Mouse (Mus musculus) liver, embryonic 14.5 days (tissue): Measurements from ENCODE around the gene Ciao2b. TPM values are rescaled to one million over a fixed set of nuclear protein-coding genes. Genes with fewer than 3 reads are reported as not detected.

Source experiments
- ATAC-seq: fragments of 200-750 bp; cut with Nextera tagmentation; 2 replicates; pipeline ENCODE4 v1.8.0; 2017; ENCODE audit warnings: moderate number of reproducible peaks, mild to moderate bottlenecking, moderate library complexity; ENCODE audit not compliant: insufficient read depth
- DNase-seq, 3 experiments: peaks; one replicate each; pipeline ENCODE4 v3.0.0-alpha.2; 2012 to 2013; ENCODE audit warnings: low read depth in 3 of 3, low spot score in 3 of 3
- H3K27ac ChIP-seq: fragments of 300-500 bp; sonication (generic); 2 replicates; pipeline ENCODE4 v1.5.1; 2014; ENCODE audit warnings: moderate library complexity, mild to moderate bottlenecking, control low read depth, inconsistent platforms
- H3K27me3 ChIP-seq: fragments of 300-500 bp; sonication (generic); 2 replicates; pipeline ENCODE4 v1.6.1; 2014; ENCODE audit warnings: mild to moderate bottlenecking, low read length, moderate library complexity; ENCODE audit not compliant: control insufficient read depth, insufficient read depth
- H3K36me3 ChIP-seq: fragments of 300-500 bp; sonication (generic); replicated peaks from 2 replicates; pipeline ENCODE4 v1.6.1; 2014; ENCODE audit warnings: low read depth; ENCODE audit not compliant: control insufficient read depth, insufficient read depth
- H3K4me1 ChIP-seq, 2 experiments: fragments of 200-500 bp in 1 of 2; fragments of 300-500 bp in 1 of 2; sonication (generic) in 1 of 2; replicated peaks; 2 replicates each; pipeline ENCODE4 v1.6.1; 2012 to 2014; ENCODE audit warnings: antibody characterized with exemption in 1 of 2, inconsistent platforms in 1 of 2, low read length in 1 of 2; ENCODE audit not compliant: control insufficient read depth in 2 of 2, insufficient read depth in 2 of 2
- H3K4me2 ChIP-seq: fragments of 300-500 bp; sonication (generic); 2 replicates; pipeline ENCODE4 v1.6.1; 2014; ENCODE audit warnings: low read depth, mild to moderate bottlenecking, control low read depth, moderate library complexity
- H3K4me3 ChIP-seq, 2 experiments: fragments of 200-500 bp in 1 of 2; fragments of 300-500 bp in 1 of 2; sonication (generic) in 1 of 2; 2 replicates each; pipeline ENCODE4 v1.5.1; 2012 to 2014; ENCODE audit warnings: low read depth in 2 of 2, low read length in 2 of 2, mild to moderate bottlenecking in 2 of 2, control low read depth in 1 of 2, inconsistent platforms in 1 of 2, moderate library complexity in 1 of 2; ENCODE audit not compliant: insufficient read depth in 1 of 2
- H3K9ac ChIP-seq: fragments of 300-500 bp; sonication (generic); replicated peaks from 2 replicates; pipeline ENCODE4 v1.6.1; 2014; ENCODE audit warnings: mild to moderate bottlenecking, control low read depth, moderate library complexity
- H3K9me3 ChIP-seq: fragments of 300-500 bp; sonication (generic); 2 replicates; pipeline ENCODE4 v1.6.1; 2016; ENCODE audit warnings: low read length, mixed read lengths; ENCODE audit not compliant: control insufficient read depth
- CTCF ChIP-seq: IDR thresholded peaks from 2 replicates; pipeline ENCODE4 v1.5.1; 2016; ENCODE audit warnings: antibody characterized with exemption, low read depth, control low read depth
- EP300 ChIP-seq: IDR thresholded peaks from 2 replicates; pipeline ENCODE4 v1.6.1; 2016; ENCODE audit warnings: antibody characterized with exemption, low read depth
- WGBS: fragments of 180-500 bp; shearing (Covaris S2); extraction: QIAGEN DNeasy Blood & Tissue Kit; methylation state at CpG from one replicate; pipeline ENCODE4 v1.1.7; 2014; ENCODE audit not compliant: insufficient replicate concordance; 5-methylcytosine and 5-hydroxymethylcytosine counted together
- polyA plus RNA-seq, 2 experiments: library from polyadenylated mRNA; depleted of rRNA in 1 of 2; stranded (reverse) in 1 of 2; unstranded in 1 of 2; fragments of >200 nt; fragmentation: Nextera tagmentation in 1 of 2; extraction: Ambion mirVana in 1 of 2; gene quantifications; 2 replicates each; pipeline versions ENCODE4 v1.2.1 to v1.2.3; 2012 to 2014

Gene Ciao2b
- polyA plus RNA-seq, 2 experiments = 33.2 to 50.3 TPM

GRCm38 (mm10) chr8:104593536-104594325 is 48.0 kb downstream of the Ciao2b start:
- Histone ChIP-seq H3K4me3 (no peak overlapping the region), H3K4me1 (peaks cover 12 to 19% of the 10 kb centered on the region in 2 experiments), H3K36me3 (peaks cover 2% of the 10 kb centered on the region; the same call in 1 of the 2 replicates), H3K4me2 (no peak overlapping the region), H3K9ac (no peak overlapping the region), H3K27ac (no peak overlapping the region), H3K27me3 (no peaks in the 10 kb centered on the region), H3K9me3 (no peaks in the 10 kb centered on the region)
- DNase-seq = no peak
- WGBS = 87% methylated on average over 31 of the region's 31 CpGs
- TF ChIP-seq EP300 = no peak
- no peak for TF ChIP-seq CTCF
- no peak for ATAC-seq

- Histone ChIP-seq H3K27me3 (no peaks in the 10 kb centered on the region), H3K36me3 (peaks cover 2% of the 10 kb centered on the region; the same call in 1 of the 2 replicates), H3K4me2 (peak overlapping the region; percentile 93), H3K4me3 (peak overlapping the region in 1 of 2 experiments; percentile 77; a peak in 1 of 4 replicates), H3K9ac (no peak overlapping the region), H3K9me3 (no peaks in the 10 kb centered on the region), H3K27ac (no peak overlapping the region), H3K4me1 (peaks cover 12 to 19% of the 10 kb centered on the region in 2 experiments)
- TF ChIP-seq EP300 (no peak), CTCF (no peak)
- ATAC-seq (no peak), DNase-seq (no peak)
- WGBS = 63% methylated on average over 6 of the region's 6 CpGs
Observed at GRCm38 (mm10) chr8:104592566-104592965, 49.2 kb downstream of the Ciao2b start.

GRCm38 (mm10) chr8:104591856-104592255 is 49.9 kb downstream of the Ciao2b start:
- Histone ChIP-seq H3K27me3 (no peaks in the 10 kb centered on the region), H3K27ac (peak overlapping the region; percentile 50), H3K9ac (peak overlapping the region; percentile 70), H3K4me3 (peak overlapping the region; percentile 60 to 77), H3K9me3 (no peaks in the 10 kb centered on the region), H3K36me3 (peaks cover 2% of the 10 kb centered on the region; the same call in 1 of the 2 replicates), H3K4me2 (peak overlapping the region; percentile 93), H3K4me1 (peaks cover 12 to 19% of the 10 kb centered on the region in 2 experiments)
- no peak for DNase-seq
- 4% methylated on average over 9 of the region's 9 CpGs for WGBS
- TF ChIP-seq CTCF (no peak), EP300 (no peak)
- ATAC-seq = no peak

- ATAC-seq (peak; percentile 98), DNase-seq (peak; percentile 87 to 90 (median 90))
- Histone ChIP-seq H3K4me3 (peak within 1 kb of the TSS; percentile 60 to 77), H3K4me1 (peaks cover 12 to 17% of the 10 kb centered on the region in 2 experiments), H3K36me3 (peaks cover 2% of the 10 kb centered on the region; the same call in 1 of the 2 replicates), H3K9ac (peak within 1 kb of the TSS; percentile 70), H3K4me2 (peak within 1 kb of the TSS; percentile 93), H3K27ac (peak within 1 kb of the TSS; percentile 50), H3K9me3 (no peaks in the 10 kb centered on the region), H3K27me3 (no peaks in the 10 kb centered on the region)
- TF ChIP-seq CTCF = no peak
- TF ChIP-seq EP300 = no peak; the same call in 1 of the 2 replicates
- under 1% methylated on average over 44 of the region's 44 CpGs for WGBS
Observed at GRCm38 (mm10) chr8:104591133-104591834, 50.5 kb downstream of the Ciao2b start, which contains the start of gene Pdp2. Gene Pdp2 (plus strand): TSS chr8:104591451.

- Histone ChIP-seq H3K36me3 (peaks cover 2% of the 10 kb centered on the region; the same call in 1 of the 2 replicates), H3K4me2 (no peak overlapping the region), H3K27me3 (no peaks in the 10 kb centered on the region), H3K4me3 (no peak overlapping the region), H3K9ac (no peak overlapping the region), H3K4me1 (peaks cover 12 to 14% of the 10 kb centered on the region in 2 experiments), H3K27ac (no peak overlapping the region), H3K9me3 (no peaks in the 10 kb centered on the region)
- no peak for TF ChIP-seq CTCF
- DNase-seq (no peak), ATAC-seq (no peak)
- 60% methylated on average over 3 of the region's 3 CpGs for WGBS
Observed at GRCm38 (mm10) chr8:104590284-104590683, 51.5 kb downstream of the Ciao2b start.

Other genes with a start within 250 kb of the Ciao2b start
- 1.7 TPM in 2 replicates for gene Cmtm4, start 246.2 kb downstream of the Ciao2b start, polyA plus RNA-seq (2012; rRNA removed)
- 0.44 and 0.54 TPM in 2 replicates for gene Cmtm4, start 246.2 kb downstream of the Ciao2b start, polyA plus RNA-seq (2014; fragmentation: Nextera tagmentation; extraction: Ambion mirVana)
- gene Dync1li2, start 198.9 kb downstream of the Ciao2b start, polyA plus RNA-seq (2012; rRNA removed) = 5.8 and 9.4 TPM in 2 replicates
- gene Dync1li2, start 198.9 kb downstream of the Ciao2b start, polyA plus RNA-seq (2014; fragmentation: Nextera tagmentation; extraction: Ambion mirVana) = 8.2 and 9.8 TPM in 2 replicates
- gene Terb1, start 132.1 kb downstream of the Ciao2b start, polyA plus RNA-seq (2012; rRNA removed) = not detected in 2 replicates
- gene Terb1, start 132.1 kb downstream of the Ciao2b start, polyA plus RNA-seq (2014; fragmentation: Nextera tagmentation; extraction: Ambion mirVana) = not detected in 2 replicates
- 12.4 and 23.4 TPM in 2 replicates for gene Nae1, start 107.3 kb downstream of the Ciao2b start, polyA plus RNA-seq (2012; rRNA removed)
- 36.4 and 37.5 TPM in 2 replicates for gene Nae1, start 107.3 kb downstream of the Ciao2b start, polyA plus RNA-seq (2014; fragmentation: Nextera tagmentation; extraction: Ambion mirVana)
- 2.5 and 5.0 TPM in 2 replicates for gene Car7, start 107.3 kb downstream of the Ciao2b start, polyA plus RNA-seq (2012; rRNA removed)
- gene Car7, start 107.3 kb downstream of the Ciao2b start, polyA plus RNA-seq (2014; fragmentation: Nextera tagmentation; extraction: Ambion mirVana) = 5.0 and 11.2 TPM in 2 replicates
- gene Pdp2, start 50.5 kb downstream of the Ciao2b start, polyA plus RNA-seq (2012; rRNA removed) = 1.4 and 1.5 TPM in 2 replicates
- gene Pdp2, start 50.5 kb downstream of the Ciao2b start, polyA plus RNA-seq (2014; fragmentation: Nextera tagmentation; extraction: Ambion mirVana) = 2.4 and 2.6 TPM in 2 replicates
- 0.01 and 0.02 TPM in 2 replicates for gene Cdh16, start 17.6 kb downstream of the Ciao2b start, polyA plus RNA-seq (2012; rRNA removed)
- gene Cdh16, start 17.6 kb downstream of the Ciao2b start, polyA plus RNA-seq (2014; fragmentation: Nextera tagmentation; extraction: Ambion mirVana) = not detected in 2 replicates
- 0.21 and 0.25 TPM in 2 replicates for gene Rrad, start 10.6 kb downstream of the Ciao2b start, polyA plus RNA-seq (2012; rRNA removed)
- 0.10 and 0.54 TPM in 2 replicates for gene Rrad, start 10.6 kb downstream of the Ciao2b start, polyA plus RNA-seq (2014; fragmentation: Nextera tagmentation; extraction: Ambion mirVana)
- gene Ces2a, start 92.0 kb upstream of the Ciao2b start, polyA plus RNA-seq (2012; rRNA removed) = 10.6 and 11.3 TPM in 2 replicates
- gene Ces2a, start 92.0 kb upstream of the Ciao2b start, polyA plus RNA-seq (2014; fragmentation: Nextera tagmentation; extraction: Ambion mirVana) = 9.9 and 12.1 TPM in 2 replicates
- gene Ces2b, start 189.6 kb upstream of the Ciao2b start, polyA plus RNA-seq (2012; rRNA removed) = 0.10 and 0.16 TPM in 2 replicates
- 0.23 and 0.27 TPM in 2 replicates for gene Ces2b, start 189.6 kb upstream of the Ciao2b start, polyA plus RNA-seq (2014; fragmentation: Nextera tagmentation; extraction: Ambion mirVana)
- 0.11 and 0.18 TPM in 2 replicates for gene Ces2c, start 205.1 kb upstream of the Ciao2b start, polyA plus RNA-seq (2012; rRNA removed)
- 0.06 TPM in 1 of 2 replicates, not detected in the other for gene Ces2c, start 205.1 kb upstream of the Ciao2b start, polyA plus RNA-seq (2014; fragmentation: Nextera tagmentation; extraction: Ambion mirVana)